Mouse (Mus musculus) kidney, adult 11 months (tissue): ENCODE results near the gene Rbm11.

ENCODE experiments used
- DNase-seq: peaks from one replicate; pipeline ENCODE4 v3.0.0; 2022

Gene Rbm11

DNA sequence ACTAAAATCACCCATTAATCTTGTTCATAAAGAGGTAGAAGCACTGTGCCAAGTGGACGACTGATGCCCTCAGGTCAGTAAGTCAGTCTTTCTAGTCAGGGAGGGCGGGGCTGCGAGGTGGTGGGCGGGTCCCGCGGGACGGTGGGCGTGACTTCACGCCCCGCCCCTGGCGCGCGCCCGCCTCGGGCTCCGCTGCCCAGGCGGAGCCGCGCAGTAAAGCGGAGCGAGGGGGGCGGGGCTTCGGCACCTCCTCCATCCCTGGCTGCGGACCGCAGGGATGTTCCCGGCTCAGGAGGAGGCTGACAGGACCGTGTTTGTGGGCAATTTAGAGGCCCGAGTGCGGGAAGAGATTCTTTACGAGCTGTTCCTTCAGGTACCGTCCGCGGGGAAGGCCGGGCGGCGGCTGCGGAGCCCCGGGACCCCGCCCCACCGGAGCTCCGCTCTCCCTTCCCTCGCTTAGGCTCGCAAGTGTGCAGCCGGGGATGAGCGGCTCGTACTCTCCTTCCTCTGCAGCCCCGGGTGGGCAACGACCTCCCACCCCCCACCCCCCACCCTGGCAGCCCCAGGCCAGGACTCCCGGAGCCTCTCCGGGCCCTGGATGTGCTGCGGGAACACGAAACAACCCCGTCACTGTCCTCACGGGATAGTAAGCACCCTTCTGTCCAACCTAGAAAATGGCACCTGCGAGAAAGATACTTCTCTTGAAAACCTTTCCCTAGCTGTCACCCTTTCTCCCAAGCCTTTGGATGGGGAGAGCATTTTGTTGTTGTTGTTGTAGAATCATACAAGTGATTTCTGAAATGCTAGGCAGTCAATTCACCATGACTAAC lies at the start of gene Rbm11:
Rbm11 (plus strand) TSS at position 174 of the 830 bp plus-strand sequence.
- peak; percentile 82 for DNase-seq

DNA sequence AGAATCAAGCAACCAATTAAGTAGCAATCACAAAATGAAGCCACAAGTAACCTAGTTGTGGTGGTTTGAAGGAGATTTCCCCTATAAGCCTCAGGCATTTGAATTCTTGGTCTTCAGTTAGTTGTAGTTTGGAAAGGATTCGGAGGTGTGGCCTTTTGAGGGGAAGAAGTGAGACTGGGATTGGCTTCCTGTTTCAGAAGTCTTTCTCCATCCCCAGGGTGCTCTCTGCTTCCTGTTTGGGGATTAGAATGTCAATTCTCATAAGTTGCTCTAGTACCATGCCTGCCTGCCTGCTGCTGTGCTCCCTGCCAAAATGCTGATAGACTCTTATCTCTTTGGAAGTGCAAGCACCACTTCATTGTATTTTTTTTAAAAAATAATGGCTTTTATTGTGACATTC lies 47.3 kb upstream of the Rbm11 start:
- DNase-seq = no peak

DNA sequence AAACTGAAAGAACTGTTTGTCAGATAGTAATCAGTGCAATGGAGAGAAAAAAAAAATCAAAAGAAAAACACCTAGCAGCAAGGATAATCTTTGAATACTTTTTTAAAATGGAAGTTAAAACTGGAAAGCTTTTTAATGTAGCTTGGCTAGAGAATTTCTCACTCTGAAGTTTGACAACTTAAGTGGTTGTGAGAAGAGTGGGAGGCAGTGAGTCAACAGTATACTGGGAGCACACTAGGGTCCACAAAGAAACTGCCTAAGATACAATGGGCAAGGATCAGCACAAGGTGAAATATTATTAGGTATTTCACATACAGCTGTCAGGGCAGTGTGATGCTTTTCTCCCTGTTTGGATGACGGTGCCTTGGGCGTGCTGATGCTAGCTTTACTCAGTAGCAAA lies 29.7 kb upstream of the Rbm11 start:
- no peak for DNase-seq

DNA sequence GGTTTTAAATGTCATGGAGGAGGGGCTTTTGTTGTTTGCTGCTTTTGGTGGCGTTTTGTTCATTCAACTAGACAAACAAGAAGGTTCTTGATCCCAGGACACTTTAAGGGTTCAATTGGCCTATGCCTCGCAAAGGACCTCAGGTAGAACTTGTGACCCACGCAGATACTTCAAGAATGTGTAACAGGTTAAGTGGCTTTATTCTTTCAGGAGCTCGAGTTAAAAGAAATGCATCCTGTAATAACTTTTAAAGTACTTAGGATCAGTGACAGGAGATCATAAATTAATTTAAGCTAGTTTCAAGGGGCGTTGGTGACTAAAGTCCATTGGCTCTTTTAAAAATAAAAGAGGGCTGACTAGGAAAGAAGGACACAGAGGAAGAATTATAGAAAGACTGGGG lies 10.4 kb upstream of the Rbm11 start:
- no peak for DNase-seq

DNA sequence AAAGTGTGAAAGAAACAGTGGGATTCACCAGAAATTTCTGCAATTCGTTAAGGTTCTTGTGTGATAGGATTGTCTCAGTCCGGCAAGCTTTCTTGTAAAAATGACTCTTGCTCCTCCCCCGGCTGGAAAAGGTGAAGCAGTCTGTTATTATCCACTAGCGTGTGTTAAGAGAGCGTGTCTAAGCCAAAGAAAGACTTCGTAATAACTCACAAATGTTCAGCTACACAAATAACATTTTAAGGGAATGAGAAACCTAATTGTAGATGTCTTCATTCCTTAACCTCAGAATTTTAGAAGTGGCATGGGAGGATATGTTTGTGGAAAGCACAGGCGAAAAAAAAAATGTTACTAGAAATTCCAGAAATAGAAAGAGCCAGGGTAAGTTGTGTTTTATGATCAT lies 6.7 kb upstream of the Rbm11 start, which contains the start of gene Lipi:
Lipi (minus strand) TSS at position 101 of the 400 bp plus-strand sequence.
- DNase-seq = no peak

DNA sequence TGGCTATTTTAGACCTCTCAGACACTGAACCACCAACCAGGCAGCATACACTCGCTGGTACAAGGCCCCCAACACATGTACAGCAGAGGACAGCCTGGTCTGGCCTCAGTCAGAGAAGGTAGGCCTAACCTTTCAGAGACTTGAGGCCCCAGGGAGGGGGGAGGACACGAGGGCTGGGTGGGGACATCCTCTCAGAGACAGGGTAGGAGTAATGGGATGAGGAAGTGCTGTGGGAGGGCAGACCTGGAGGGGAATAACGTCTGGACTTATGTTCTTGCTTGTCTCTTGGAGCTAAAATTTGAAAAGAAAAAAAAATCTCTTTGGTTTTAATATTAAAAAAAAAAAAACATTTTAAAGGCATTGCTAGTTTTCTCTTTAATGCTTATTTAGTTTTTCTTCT lies 6.2 kb upstream of the Rbm11 start:
- no peak for DNase-seq

DNA sequence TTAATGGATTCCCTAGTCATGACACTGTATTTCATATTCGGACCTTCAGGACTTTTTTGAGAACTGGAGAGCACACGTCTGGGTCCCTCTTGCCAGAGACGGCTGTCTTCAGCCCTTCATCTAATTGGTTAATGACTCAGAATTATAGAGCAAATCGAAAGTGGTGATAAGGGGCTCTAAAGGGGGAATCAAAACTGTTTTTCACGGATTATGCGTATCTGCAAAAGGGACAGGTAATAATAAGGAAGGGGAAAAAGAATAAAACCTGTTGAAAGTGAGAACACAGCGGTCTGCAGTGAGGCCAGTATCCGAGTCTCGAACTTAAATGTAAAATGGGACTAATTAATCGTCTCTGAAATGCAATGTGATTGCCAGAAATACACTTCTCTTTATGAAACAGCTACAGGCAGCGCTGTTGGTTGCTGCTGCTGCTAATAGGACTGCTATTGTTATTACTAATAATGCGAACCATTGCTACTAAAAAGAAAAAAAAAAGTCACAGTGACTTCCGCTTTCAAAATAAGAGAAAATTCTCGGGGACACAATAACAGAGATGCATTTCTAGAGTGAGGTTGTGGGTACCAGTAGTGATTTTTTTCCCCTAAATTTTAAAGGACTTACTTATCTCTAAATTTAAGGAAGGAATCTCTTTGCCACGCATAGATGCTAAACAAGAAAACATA lies 998 bp downstream of the Rbm11 start:
- DNase-seq = no peak

DNA sequence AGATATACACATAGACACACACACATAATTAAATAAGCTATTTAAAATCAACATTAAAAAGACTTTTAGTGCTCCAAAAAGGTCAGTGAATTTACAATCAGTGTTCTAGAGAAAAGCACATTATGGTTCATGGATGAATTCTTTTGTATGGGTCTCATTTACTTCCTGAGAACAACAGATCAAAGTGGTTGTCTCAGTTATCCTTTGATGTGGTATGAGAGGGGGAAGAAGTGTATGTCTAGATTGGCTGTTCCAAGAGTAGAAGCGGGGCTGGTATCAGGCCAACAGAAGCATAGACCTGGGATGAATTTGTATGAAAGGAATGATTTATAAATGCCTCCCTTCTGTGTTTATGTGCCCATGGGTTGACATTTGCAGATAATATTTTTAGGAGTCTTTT lies 13.8 kb downstream of the Rbm11 start:
- DNase-seq = no peak

DNA sequence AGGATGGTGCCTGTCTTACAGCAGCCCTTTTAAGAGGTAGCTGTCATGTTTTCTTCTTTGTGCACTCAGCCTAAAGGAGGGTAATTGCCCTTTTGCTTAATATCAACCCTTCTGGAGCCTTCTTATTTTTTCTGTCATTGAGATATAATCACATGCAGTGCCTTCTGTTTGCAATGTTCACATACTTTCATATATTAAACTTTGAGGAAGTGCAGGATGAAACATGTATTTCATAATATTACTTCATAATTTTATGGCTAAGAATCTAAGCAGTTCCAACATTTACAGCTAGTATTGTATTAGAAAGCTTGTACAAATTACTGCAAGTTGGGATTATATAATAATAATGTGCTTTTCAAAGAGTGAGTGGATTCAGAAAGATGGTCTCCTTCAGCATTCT lies 19.9 kb downstream of the Rbm11 start:
- no peak for DNase-seq

DNA sequence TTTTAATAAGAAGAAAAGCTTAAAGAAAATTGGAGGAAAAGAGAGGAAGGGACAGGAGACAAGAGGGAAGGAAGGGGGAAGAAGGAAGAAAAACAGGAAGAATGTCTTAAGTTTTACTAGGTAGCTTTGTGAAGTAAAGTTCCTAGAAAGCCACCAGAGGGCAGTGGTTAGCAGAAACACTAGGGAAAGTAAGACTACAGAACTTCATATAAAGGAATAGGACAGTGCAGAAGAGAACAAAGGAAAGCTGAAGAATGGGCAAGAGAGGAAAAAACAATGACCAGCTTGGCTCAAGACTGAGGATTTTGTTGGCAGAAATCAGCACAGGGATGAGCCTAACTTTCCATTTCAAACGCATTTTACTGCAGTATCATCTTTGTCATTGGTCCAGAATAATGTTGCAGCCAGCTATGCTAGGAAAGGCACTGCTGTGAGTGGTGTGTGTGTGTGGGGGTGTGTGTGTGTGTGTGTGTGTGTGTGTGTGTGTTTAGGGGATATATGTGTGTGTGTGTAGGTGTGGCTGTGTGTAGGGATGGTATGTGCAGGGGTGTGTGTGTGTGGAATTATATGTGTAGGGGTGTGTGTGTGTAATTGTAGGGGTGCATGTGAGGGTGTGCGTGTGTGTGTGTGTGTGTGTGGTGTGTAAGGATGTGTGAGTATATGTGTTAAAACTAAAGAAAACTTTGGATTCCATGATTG lies 25.2 kb downstream of the Rbm11 start:
- no peak for DNase-seq

DNA sequence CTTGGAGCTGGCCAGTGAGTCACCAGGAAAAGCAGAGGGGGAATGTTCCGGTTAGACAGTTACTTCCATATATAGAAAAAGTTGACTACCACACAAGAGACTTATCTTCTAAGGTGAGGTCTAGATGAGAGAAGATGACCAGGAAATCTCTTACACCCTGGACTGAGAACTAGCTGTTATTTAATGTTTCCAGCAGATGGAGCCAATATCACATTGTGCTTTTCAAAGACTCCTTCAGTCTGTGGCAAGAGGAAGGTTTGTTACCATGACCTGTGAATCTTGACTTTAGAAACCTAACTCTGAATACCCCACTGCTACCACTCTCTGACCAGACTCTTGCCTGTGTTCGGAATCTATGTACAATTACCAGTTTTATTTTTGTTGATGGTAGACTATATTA lies 35.2 kb downstream of the Rbm11 start:
- DNase-seq = no peak
